Mouse (Mus musculus) splenic B cell, adult 2 months (primary cell): ENCODE measurements around the gene Tlk2.
"Not testable (repeated sequence)": the region's sequence is repeated elsewhere in the genome, so short reads cannot be mapped to it uniquely, and the experiment has no call there.

Experiments used
- DNase-seq: peaks from one replicate; pipeline ENCODE4 v3.0.0-alpha.2; 2011; ENCODE audit warnings: low read depth, low spot score
- H3K27me3 ChIP-seq: 2 replicates; pipeline ENCODE4 v1.6.1; 2012; ENCODE audit warnings: mild to moderate bottlenecking, low read length, moderate library complexity, mixed read lengths; ENCODE audit not compliant: control insufficient read depth, poor library complexity, insufficient read depth, severe bottlenecking
- H3K36me3 ChIP-seq: 2 replicates; pipeline ENCODE4 v1.6.1; 2012; ENCODE audit warnings: mild to moderate bottlenecking, low read length, moderate library complexity, mixed read lengths; ENCODE audit not compliant: control insufficient read depth, poor library complexity, insufficient read depth, severe bottlenecking

Gene Tlk2

DNA sequence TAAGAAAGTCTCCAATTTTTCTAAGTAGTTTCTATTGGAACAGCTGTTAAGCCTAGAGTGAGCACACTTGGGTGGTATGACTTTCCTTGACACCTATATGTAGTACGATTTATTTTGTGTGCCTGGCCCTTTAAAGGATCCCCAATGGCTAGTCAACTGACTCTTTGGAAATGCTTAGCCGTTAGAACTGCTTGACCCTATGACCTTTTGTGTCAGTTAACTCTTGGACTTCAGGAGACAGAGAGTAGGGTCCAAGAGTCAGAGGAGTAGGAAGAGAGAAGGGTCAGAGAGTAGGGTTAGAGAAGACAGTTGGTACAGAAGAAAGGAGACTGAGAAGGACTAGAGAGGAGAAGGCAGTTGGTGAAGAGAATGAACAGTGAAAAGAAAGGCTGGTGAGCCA lies at the start of gene Tlk2:
Tlk2 (plus strand) TSS at position 292 of the 400 bp plus-strand sequence.
- Histone ChIP-seq H3K36me3 (no peaks in the 10 kb centered on the region), H3K27me3 (no peaks in the 10 kb centered on the region)
- DNase-seq = no peak

GRCm38 (mm10) chr11:105135692-105136091 lies 42.9 kb upstream of the Tlk2 start:
- peaks cover 13% of the 10 kb centered on the region for H3K36me3 ChIP-seq
- H3K27me3 ChIP-seq = no peaks in the 10 kb centered on the region
- no peak for DNase-seq

GRCm38 (mm10) chr11:105137255-105137654 lies 41.4 kb upstream of the Tlk2 start:
- H3K36me3 ChIP-seq = peaks cover 16% of the 10 kb centered on the region
- not testable (repeated sequence) for DNase-seq, H3K27me3 ChIP-seq

- H3K27me3 ChIP-seq, DNase-seq: not testable (repeated sequence)
- H3K36me3 ChIP-seq = peaks cover 11% of the 10 kb centered on the region
Measured at GRCm38 (mm10) chr11:105140512-105140911, 38.1 kb upstream of the Tlk2 start.

DNA sequence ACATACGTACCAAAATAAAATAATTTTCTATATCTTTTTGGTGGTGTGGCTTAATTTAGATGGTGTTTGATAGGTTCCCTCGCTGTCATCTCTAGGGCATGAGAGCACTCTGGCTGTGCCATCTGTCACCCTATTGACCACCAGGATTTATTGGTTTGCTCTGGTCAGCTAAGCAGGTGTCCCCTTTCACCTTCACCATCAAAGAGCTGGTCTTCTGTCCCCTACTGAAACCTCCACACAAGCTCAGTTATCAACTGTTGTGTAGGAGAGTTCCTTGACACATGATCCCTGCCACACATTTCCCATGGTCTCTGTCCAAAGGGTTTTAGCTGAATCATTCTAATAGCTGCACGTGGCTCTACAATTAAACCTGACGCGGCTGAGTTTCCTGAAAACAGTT lies 37.5 kb upstream of the Tlk2 start:
- H3K27me3 ChIP-seq = no peaks in the 10 kb centered on the region
- DNase-seq = no peak
- H3K36me3 ChIP-seq = peaks cover 11% of the 10 kb centered on the region

DNA sequence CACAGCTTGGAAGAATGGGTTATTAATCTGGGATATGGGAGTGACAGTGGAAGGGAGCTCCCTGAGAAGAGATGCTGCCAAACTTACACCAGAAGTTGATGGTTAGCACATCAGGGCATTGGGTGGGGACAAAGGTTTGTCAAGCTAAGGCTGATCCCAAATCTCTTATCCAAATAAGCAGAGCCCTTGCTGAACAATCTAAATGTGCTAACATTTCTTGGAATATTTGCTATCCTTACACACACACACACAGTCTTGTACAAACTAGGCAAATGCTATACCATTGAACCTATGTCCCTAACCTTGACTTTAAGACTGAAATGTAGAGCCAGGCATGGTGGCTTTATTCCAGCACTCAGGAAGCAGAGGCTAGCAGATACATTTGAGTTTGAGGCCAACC lies 35.0 kb upstream of the Tlk2 start:
- no peaks in the 10 kb centered on the region for H3K27me3 ChIP-seq
- peaks cover 9% of the 10 kb centered on the region for H3K36me3 ChIP-seq
- no peak for DNase-seq

- DNase-seq = no peak
- Histone ChIP-seq H3K36me3 (peaks cover 9% of the 10 kb centered on the region), H3K27me3 (no peaks in the 10 kb centered on the region)
Measured at GRCm38 (mm10) chr11:105144084-105144483, 34.5 kb upstream of the Tlk2 start.

DNA sequence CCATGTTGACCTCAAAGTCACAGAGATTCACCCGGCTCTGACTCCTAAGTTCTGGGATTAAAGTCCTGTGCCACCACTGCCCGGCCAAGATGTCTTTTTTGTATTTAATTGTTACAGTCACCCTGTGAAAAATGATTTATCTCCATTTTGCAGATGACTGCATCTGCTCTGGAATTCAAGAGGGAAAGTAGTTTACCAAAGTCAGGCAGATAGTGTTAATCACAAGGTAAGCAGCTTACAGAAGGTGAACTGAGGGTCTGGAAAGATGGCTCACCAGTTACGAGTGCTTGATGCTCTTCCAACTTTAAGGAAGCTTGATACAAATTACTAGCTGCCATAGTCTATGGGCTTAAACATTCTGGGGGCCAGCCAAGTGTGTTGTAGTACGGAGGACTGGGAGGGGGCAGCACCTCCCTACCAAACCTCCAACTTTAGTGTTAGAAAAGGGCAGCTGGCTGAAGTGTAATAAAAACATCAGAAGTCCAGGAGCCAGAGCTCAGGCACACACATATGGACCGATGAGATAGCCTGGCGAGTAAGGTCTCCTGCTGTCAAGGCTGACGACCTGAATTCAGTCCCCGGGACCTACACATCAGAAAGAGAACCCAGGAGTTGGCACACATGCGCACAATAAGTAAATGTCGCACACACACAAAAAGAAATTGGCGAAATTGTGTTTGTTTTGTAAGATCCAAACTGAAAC lies 33.9 kb upstream of the Tlk2 start:
- H3K27me3 ChIP-seq = no peaks in the 10 kb centered on the region
- peaks cover 7% of the 10 kb centered on the region for H3K36me3 ChIP-seq
- DNase-seq = no peak

- H3K36me3 ChIP-seq = peaks cover 3% of the 10 kb centered on the region; the same call in 1 of the 2 replicates
- DNase-seq = no peak
- no peaks in the 10 kb centered on the region for H3K27me3 ChIP-seq
Measured at GRCm38 (mm10) chr11:105145211-105145610, 33.4 kb upstream of the Tlk2 start.

- Histone ChIP-seq H3K27me3 (no peaks in the 10 kb centered on the region), H3K36me3 (no peaks in the 10 kb centered on the region)
- no peak for DNase-seq
Measured at GRCm38 (mm10) chr11:105146593-105146992, 32.0 kb upstream of the Tlk2 start, which contains the start of gene Gm10842. Gene Gm10842 (plus strand): TSS chr11:105146893.

DNA sequence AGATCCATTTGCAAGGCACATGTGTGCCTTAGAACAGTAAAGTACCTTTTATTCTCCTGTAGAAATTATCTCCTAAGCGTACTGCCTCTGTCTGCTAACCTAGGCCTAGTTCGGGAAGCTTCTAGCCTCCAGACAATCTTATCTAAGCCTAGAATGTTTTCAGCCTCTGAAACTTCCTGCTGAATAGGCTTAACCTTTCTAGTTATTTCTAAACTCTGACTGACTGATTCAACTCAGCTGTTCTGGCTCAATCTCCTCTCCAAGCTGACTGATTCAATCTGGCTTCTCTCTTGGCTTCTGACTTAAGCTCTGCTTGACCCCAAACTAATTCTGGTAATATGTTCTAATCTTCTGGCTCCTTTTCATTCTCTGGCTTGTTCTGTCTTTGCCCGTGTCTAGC lies 29.3 kb upstream of the Tlk2 start:
- Histone ChIP-seq H3K27me3 (no peaks in the 10 kb centered on the region), H3K36me3 (no peaks in the 10 kb centered on the region)
- DNase-seq = no peak

- peak; percentile 7 for DNase-seq
- Histone ChIP-seq H3K36me3 (no peaks in the 10 kb centered on the region), H3K27me3 (no peaks in the 10 kb centered on the region)
Measured at GRCm38 (mm10) chr11:105149766-105150165, 28.8 kb upstream of the Tlk2 start.

DNA sequence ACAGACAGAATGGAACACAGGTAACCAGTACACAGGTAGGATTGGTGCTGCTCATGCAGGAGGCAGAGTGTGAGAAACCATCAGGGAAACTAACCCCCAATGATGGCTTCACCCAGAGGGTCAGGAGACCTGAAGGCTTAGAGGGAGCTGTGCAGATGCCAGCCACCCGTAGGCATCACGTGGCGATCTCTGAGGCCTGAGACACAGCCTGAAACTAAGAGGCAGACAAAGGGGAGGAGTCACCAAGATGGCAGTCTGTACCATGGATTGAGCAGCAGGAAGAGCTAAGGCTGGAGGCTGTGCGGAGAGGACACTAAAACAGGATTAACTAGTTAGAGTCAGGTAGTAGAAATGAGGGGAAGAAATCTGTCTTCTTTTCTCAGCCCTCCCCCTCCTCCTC lies 27.9 kb upstream of the Tlk2 start:
- DNase-seq = no peak
- H3K36me3 ChIP-seq = no peaks in the 10 kb centered on the region
- H3K27me3 ChIP-seq = no peaks in the 10 kb centered on the region

DNA sequence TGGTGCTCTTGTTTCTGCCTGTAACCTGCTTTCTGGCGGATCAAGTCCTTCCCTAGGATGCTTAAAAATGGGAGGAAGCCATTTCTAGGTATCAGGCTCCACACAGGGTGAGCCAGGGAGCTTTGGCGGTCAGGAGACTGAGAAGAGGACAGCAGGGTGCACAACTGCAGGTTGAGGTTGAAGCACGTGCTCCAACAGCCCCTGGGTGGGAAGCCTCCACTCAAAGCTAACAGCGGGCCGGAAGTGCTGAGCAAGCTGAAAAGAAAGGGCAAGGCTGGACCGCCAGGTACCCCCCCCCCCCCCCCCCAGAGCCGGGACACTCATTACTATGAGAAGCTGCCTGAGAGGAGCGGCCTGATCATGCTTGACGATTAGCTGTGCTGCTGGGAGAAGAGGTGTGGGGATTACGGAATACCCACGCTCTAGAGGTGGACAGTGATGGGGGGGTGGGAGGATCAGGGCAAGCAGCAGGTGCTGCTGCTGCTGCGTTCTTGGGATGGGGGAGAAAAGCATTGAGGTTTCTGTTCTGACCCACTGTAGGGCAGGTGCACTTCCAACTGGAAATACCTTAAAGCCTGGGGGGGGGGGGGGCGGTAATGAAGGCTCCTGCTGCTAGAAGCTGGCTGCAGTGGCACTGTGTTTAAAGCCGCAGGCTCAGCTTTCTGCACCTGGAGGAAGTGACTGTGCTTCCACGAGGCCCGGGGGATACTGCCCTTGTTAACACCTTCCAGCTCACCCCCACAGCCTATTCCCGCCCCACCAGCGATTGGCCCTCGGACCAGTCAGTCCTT lies 27.2 kb upstream of the Tlk2 start:
- DNase-seq = peak; percentile 10
- H3K27me3 ChIP-seq = no peaks in the 10 kb centered on the region
- no peaks in the 10 kb centered on the region for H3K36me3 ChIP-seq

DNA sequence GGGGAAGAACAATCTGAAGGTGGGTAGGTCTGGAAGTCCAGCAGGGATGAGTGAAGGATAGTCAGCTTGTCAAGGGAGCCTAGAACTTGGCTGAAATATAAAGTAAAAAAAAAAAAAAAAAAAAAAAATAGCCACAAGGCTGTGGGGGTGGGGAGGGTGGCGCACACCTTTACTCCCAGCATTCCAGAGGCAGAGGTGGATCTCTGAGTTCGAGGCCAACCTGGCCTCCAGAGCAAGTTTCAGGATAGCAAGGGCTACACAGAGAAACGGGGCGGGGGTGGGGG lies 26.6 kb upstream of the Tlk2 start:
- no peaks in the 10 kb centered on the region for H3K27me3 ChIP-seq

More for the DNA sequence above, 26.6 kb upstream of the Tlk2 start:
- DNase-seq = no peak
- H3K36me3 ChIP-seq = no peaks in the 10 kb centered on the region
